Mouse (Mus musculus) lung, postnatal 0 days (tissue): Measurements from ENCODE around the gene Brsk2. TPM values are rescaled to one million over a fixed set of nuclear protein-coding genes. Genes with fewer than 3 reads are reported as not detected.

Source experiments
- ATAC-seq: fragments of 200-750 bp; cut with Nextera tagmentation; 2 replicates; pipeline ENCODE4 v1.8.0; 2017; ENCODE audit warnings: moderate library complexity
- DNase-seq: peaks from one replicate; pipeline ENCODE4 v3.0.0-alpha.2; 2016; ENCODE audit warnings: low spot score
- H3K27ac ChIP-seq: fragments of 300-500 bp; sonication (generic); 2 replicates; pipeline ENCODE4 v1.5.1; 2014; ENCODE audit warnings: antibody characterized with exemption, mild to moderate bottlenecking, low read length, mixed read lengths
- H3K27me3 ChIP-seq: fragments of 300-500 bp; sonication (generic); replicated peaks from 2 replicates; pipeline ENCODE4 v1.6.1; 2014; ENCODE audit warnings: low read length, mixed read lengths; ENCODE audit not compliant: insufficient read depth
- H3K36me3 ChIP-seq: fragments of 300-500 bp; sonication (generic); 2 replicates; pipeline ENCODE4 v1.6.1; 2014; ENCODE audit warnings: low read length, mixed read lengths; ENCODE audit not compliant: insufficient read depth
- H3K4me1 ChIP-seq: fragments of 300-500 bp; sonication (generic); 2 replicates; pipeline ENCODE4 v1.6.1; 2014; ENCODE audit warnings: antibody characterized with exemption, low read depth, low read length, mixed read lengths; ENCODE audit not compliant: insufficient read depth
- H3K4me2 ChIP-seq: fragments of 300-500 bp; sonication (generic); replicated peaks from 2 replicates; pipeline ENCODE4 v1.6.1; 2014; ENCODE audit warnings: low read depth, mild to moderate bottlenecking, low read length, moderate library complexity, mixed read lengths
- H3K4me3 ChIP-seq: fragments of 300-500 bp; sonication (generic); 2 replicates; pipeline ENCODE4 v1.5.1; 2014; ENCODE audit warnings: low read depth, low read length
- H3K9ac ChIP-seq: fragments of 300-500 bp; sonication (generic); replicated peaks from 2 replicates; pipeline ENCODE4 v1.6.1; 2014; ENCODE audit warnings: low read depth, mild to moderate bottlenecking
- H3K9me3 ChIP-seq: fragments of 300-500 bp; sonication (generic); 2 replicates; pipeline ENCODE4 v1.6.1; 2016; ENCODE audit warnings: low read length, mixed read lengths
- CTCF ChIP-seq: IDR thresholded peaks from 2 replicates; pipeline ENCODE4 v1.5.1; 2016; ENCODE audit warnings: antibody characterized with exemption, mild to moderate bottlenecking
- EP300 ChIP-seq: IDR thresholded peaks from 2 replicates; pipeline ENCODE4 v1.6.1; 2016; ENCODE audit warnings: antibody characterized with exemption, mild to moderate bottlenecking, control low read depth
- WGBS: fragments of 180-500 bp; shearing (Covaris S2); extraction: QIAGEN DNeasy Blood & Tissue Kit; methylation state at CpG from one replicate; pipeline ENCODE4 v1.1.7; 2014; 5-methylcytosine and 5-hydroxymethylcytosine counted together
- polyA plus RNA-seq: library from polyadenylated mRNA; unstranded; fragments of >200 nt; fragmentation: Nextera tagmentation; extraction: Ambion mirVana; gene quantifications from 2 replicates; pipeline ENCODE4 v1.2.1, GENCODE M21; 2015

Gene Brsk2
- polyA plus RNA-seq, 1 experiment from 2014 or later, result 0.39 TPM

- no peak for ATAC-seq
- no peak for TF ChIP-seq EP300
- TF ChIP-seq CTCF, result no peak
These were observed 29.7 kb downstream of the Brsk2 start for GRCm38 (mm10) chr7:141979247-141979646.

GRCm38 (mm10) chr7:141981237-141981636, 31.7 kb downstream of the Brsk2 start:
- Histone ChIP-seq H3K27ac (no peak overlapping the region), H3K4me1 (no peaks in the 10 kb centered on the region), H3K36me3 (no peaks in the 10 kb centered on the region), H3K9me3 (no peaks in the 10 kb centered on the region), H3K9ac (no peak overlapping the region), H3K4me3 (no peak overlapping the region), H3K4me2 (no peak overlapping the region), H3K27me3 (no peaks in the 10 kb centered on the region)
- TF ChIP-seq CTCF (no peak), EP300 (no peak)
- ATAC-seq (no peak), DNase-seq (no peak)
- WGBS, result 86% methylated on average over 7 of the region's 7 CpGs

More at GRCm38 (mm10) chr7:141979247-141979646, 29.7 kb downstream of the Brsk2 start:
- DNase-seq, result no peak
- H3K27me3 ChIP-seq, result no peaks in the 10 kb centered on the region
- H3K4me2 ChIP-seq, result no peak overlapping the region
- H3K4me1 ChIP-seq, result no peaks in the 10 kb centered on the region
- H3K27ac ChIP-seq, result no peak overlapping the region
- no peaks in the 10 kb centered on the region for H3K36me3 ChIP-seq
- no peak overlapping the region for H3K9ac ChIP-seq
- no peaks in the 10 kb centered on the region for H3K9me3 ChIP-seq
- 82% methylated on average over 4 of the region's 4 CpGs for WGBS
- H3K4me3 ChIP-seq, result no peak overlapping the region

DNA sequence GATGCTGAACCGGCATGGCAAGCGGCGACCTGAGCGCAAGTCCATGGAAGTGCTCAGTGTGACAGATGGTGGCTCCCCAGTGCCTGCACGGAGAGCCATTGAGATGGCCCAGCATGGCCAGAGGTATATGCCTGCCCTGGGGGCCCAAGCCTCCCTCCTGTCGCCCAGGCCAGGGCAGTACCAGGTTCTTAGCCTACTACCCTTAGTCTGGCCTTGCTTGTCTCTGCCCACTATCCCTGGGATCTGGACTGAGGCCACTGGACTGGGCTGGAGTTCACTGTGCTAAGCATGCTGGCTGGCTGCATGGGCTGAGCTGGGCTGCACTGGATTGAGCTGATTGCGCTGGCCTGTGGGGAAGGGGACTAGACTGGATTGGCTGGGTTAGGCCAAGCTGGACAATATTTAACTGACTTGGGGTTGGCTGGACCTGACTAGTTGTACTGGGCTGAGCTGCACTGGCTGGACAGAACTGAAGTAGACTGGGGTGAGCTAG, 38.8 kb downstream of the Brsk2 start:
- Histone ChIP-seq H3K9ac (no peak overlapping the region), H3K27me3 (no peaks in the 10 kb centered on the region), H3K4me1 (no peaks in the 10 kb centered on the region), H3K36me3 (no peaks in the 10 kb centered on the region), H3K9me3 (no peaks in the 10 kb centered on the region), H3K27ac (no peak overlapping the region), H3K4me2 (no peak overlapping the region), H3K4me3 (no peak overlapping the region)
- no peak for DNase-seq
- no peak for ATAC-seq
- TF ChIP-seq CTCF (no peak), EP300 (no peak)
- WGBS, result 87% methylated on average over 7 of the region's 7 CpGs

GRCm38 (mm10) chr7:141991183-141991582, 41.6 kb downstream of the Brsk2 start:
- 60% methylated on average over 2 of the region's 2 CpGs for WGBS
- ATAC-seq, result no peak

DNA sequence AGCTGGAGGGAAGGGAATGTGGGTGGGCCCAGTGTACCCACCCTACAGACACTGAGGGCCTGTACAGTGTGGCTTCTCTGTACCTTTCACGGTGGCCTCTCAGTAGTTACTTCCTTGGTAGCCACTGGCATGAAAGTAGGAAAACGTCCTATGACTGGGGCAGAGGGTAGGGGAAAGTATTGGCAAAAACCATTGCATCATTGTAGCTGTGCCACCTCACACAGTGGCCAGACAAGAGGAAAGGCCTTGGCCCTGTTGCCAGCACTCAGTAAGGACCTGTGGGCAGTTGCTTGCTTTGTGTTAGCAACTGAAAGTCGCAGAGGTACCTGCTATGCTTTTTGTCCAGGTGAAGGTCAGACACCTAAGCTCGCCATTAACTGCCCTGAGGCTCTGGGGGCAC, 44.6 kb downstream of the Brsk2 start:
- 77% methylated on average over 4 of the region's 4 CpGs for WGBS
- no peak overlapping the region for H3K9ac ChIP-seq
- H3K4me1 ChIP-seq, result no peaks in the 10 kb centered on the region
- H3K27me3 ChIP-seq, result no peaks in the 10 kb centered on the region
- TF ChIP-seq CTCF (no peak), EP300 (no peak)
- no peaks in the 10 kb centered on the region for H3K9me3 ChIP-seq
- no peak for ATAC-seq
- no peak for DNase-seq
- H3K4me2 ChIP-seq, result no peak overlapping the region
- no peaks in the 10 kb centered on the region for H3K36me3 ChIP-seq
- no peak overlapping the region for H3K4me3 ChIP-seq
- no peak overlapping the region for H3K27ac ChIP-seq

More at GRCm38 (mm10) chr7:141991183-141991582, 41.6 kb downstream of the Brsk2 start:
- Histone ChIP-seq H3K9ac (no peak overlapping the region), H3K27ac (no peak overlapping the region), H3K4me1 (no peaks in the 10 kb centered on the region), H3K4me3 (no peak overlapping the region), H3K9me3 (no peaks in the 10 kb centered on the region), H3K27me3 (no peaks in the 10 kb centered on the region), H3K36me3 (no peaks in the 10 kb centered on the region), H3K4me2 (no peak overlapping the region)
- no peak for DNase-seq
- TF ChIP-seq CTCF, result no peak
- TF ChIP-seq EP300, result no peak

GRCm38 (mm10) chr7:142000661-142001060, 51.1 kb downstream of the Brsk2 start:
- ATAC-seq (no peak), DNase-seq (no peak)
- 84% methylated on average over 3 of the region's 3 CpGs for WGBS
- Histone ChIP-seq H3K27me3 (no peaks in the 10 kb centered on the region), H3K9me3 (no peaks in the 10 kb centered on the region), H3K4me2 (no peak overlapping the region), H3K4me3 (no peak overlapping the region), H3K4me1 (no peaks in the 10 kb centered on the region), H3K36me3 (no peaks in the 10 kb centered on the region), H3K27ac (no peak overlapping the region), H3K9ac (no peak overlapping the region)
- TF ChIP-seq EP300 (no peak), CTCF (no peak)
